Mouse (Mus musculus): ENCODE measurements at regions not wholly inside any gene's neighbourhood (a gene's known extent, or its start where the extent isn't known, plus 50 kb on each side); places are given as distances from the start of the nearest gene placed in this dataset.

- no peaks in the 10 kb centered on the region for H3K9me3 ChIP-seq (ENCODE audit: low read length)
- no peak overlapping the region for H3K4me3 ChIP-seq (ENCODE audit: low read depth, low read length)
- H3K9ac ChIP-seq (replicated peaks; ENCODE audit: low read depth), result no peak overlapping the region
- no peak for DNase-seq (ENCODE audit: low spot score)
- no peak overlapping the region for H3K4me2 ChIP-seq (replicated peaks; ENCODE audit: low read depth, low read length)
- H3K4me1 ChIP-seq (ENCODE audit: insufficient read depth, low read depth, low read length), result no peaks in the 10 kb centered on the region
- no peaks in the 10 kb centered on the region for H3K27me3 ChIP-seq (replicated peaks; ENCODE audit: insufficient read depth, low read length)
- no peak overlapping the region for H3K27ac ChIP-seq (ENCODE audit: low read length)
- no peak for ATAC-seq
- TF ChIP-seq EP300 (IDR thresholded peaks at IDR 0.05) (no peak), CTCF (IDR thresholded peaks at IDR 0.05) (no peak)
- H3K36me3 ChIP-seq (ENCODE audit: insufficient read depth, low read length), result no peaks in the 10 kb centered on the region
- 59% methylated on average over 10 of the region's 10 CpGs for WGBS
Observed at GRCm38 (mm10) chr5:119944371-119944770, 111.9 kb downstream of the Tbx5 start.

GRCm38 (mm10) chr5:119948399-119948798 lies 115.9 kb downstream of the Tbx5 start:
- no peak for ATAC-seq
- no peak for DNase-seq (ENCODE audit: low spot score)
- Histone ChIP-seq H3K4me3 (ENCODE audit: low read depth, low read length) (no peak overlapping the region), H3K27me3 (replicated peaks; ENCODE audit: insufficient read depth, low read length) (no peaks in the 10 kb centered on the region), H3K4me2 (replicated peaks; ENCODE audit: low read depth, low read length) (no peak overlapping the region), H3K9me3 (ENCODE audit: low read length) (no peaks in the 10 kb centered on the region), H3K9ac (replicated peaks; ENCODE audit: low read depth) (no peak overlapping the region), H3K36me3 (ENCODE audit: insufficient read depth, low read length) (no peaks in the 10 kb centered on the region), H3K4me1 (ENCODE audit: insufficient read depth, low read depth, low read length) (no peaks in the 10 kb centered on the region), H3K27ac (ENCODE audit: low read length) (no peak overlapping the region)
- TF ChIP-seq CTCF (IDR thresholded peaks at IDR 0.05) (no peak), EP300 (IDR thresholded peaks at IDR 0.05) (no peak)
- WGBS, result 64% methylated on average over 4 of the region's 4 CpGs

GRCm38 (mm10) chr5:119952085-119952484 lies 119.6 kb downstream of the Tbx5 start:
- DNase-seq (ENCODE audit: low spot score) (no peak), ATAC-seq (no peak)
- no peak for TF ChIP-seq CTCF (IDR thresholded peaks at IDR 0.05)
- TF ChIP-seq EP300 (IDR thresholded peaks at IDR 0.05), result no peak

DNA sequence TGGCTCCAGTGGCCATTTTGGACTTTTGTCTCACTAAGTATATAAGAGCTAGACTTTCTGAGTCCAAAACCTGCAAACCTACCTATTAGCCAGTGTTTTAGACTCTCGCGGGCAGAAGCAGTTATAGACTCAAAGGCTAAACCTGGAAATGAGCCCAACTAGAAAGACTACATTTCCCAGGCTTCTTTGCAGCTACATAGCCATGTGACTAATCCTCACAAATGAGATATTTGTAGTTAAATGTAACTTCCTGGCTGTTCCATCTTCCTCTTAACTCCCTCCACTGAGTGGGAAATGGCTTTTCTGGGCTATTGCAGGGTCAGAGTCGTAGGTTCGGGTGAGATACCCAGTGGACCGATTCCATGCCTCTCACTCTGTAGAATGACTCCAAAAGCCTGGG lies 120.7 kb downstream of the Tbx5 start:
- no peaks in the 10 kb centered on the region for H3K36me3 ChIP-seq (ENCODE audit: insufficient read depth, low read length)
- no peaks in the 10 kb centered on the region for H3K4me1 ChIP-seq (ENCODE audit: insufficient read depth, low read depth, low read length)
- DNase-seq (ENCODE audit: low spot score) (no peak), ATAC-seq (no peak)
- TF ChIP-seq EP300 (IDR thresholded peaks at IDR 0.05) (no peak), CTCF (IDR thresholded peaks at IDR 0.05) (no peak)
- WGBS, result 77% methylated on average over 5 of the region's 5 CpGs
- no peak overlapping the region for H3K27ac ChIP-seq (ENCODE audit: low read length)
- no peak overlapping the region for H3K9ac ChIP-seq (replicated peaks; ENCODE audit: low read depth)
- no peak overlapping the region for H3K4me2 ChIP-seq (replicated peaks; ENCODE audit: low read depth, low read length)
- H3K27me3 ChIP-seq (replicated peaks; ENCODE audit: insufficient read depth, low read length), result no peaks in the 10 kb centered on the region
- no peaks in the 10 kb centered on the region for H3K9me3 ChIP-seq (ENCODE audit: low read length)
- H3K4me3 ChIP-seq (ENCODE audit: low read depth, low read length), result no peak overlapping the region

More at GRCm38 (mm10) chr5:119952085-119952484, 119.6 kb downstream of the Tbx5 start:
- WGBS, result 76% methylated on average over 2 of the region's 2 CpGs
- Histone ChIP-seq H3K9me3 (ENCODE audit: low read length) (no peaks in the 10 kb centered on the region), H3K4me2 (replicated peaks; ENCODE audit: low read depth, low read length) (no peak overlapping the region), H3K4me1 (ENCODE audit: insufficient read depth, low read depth, low read length) (no peaks in the 10 kb centered on the region), H3K36me3 (ENCODE audit: insufficient read depth, low read length) (no peaks in the 10 kb centered on the region), H3K27me3 (replicated peaks; ENCODE audit: insufficient read depth, low read length) (no peaks in the 10 kb centered on the region), H3K4me3 (ENCODE audit: low read depth, low read length) (no peak overlapping the region), H3K9ac (replicated peaks; ENCODE audit: low read depth) (no peak overlapping the region), H3K27ac (ENCODE audit: low read length) (no peak overlapping the region)

GRCm38 (mm10) chr5:119953811-119954566 lies 121.5 kb downstream of the Tbx5 start:
- Histone ChIP-seq H3K4me1 (ENCODE audit: insufficient read depth, low read depth, low read length) (no peaks in the 10 kb centered on the region), H3K27ac (ENCODE audit: low read length) (no peak overlapping the region), H3K27me3 (replicated peaks; ENCODE audit: insufficient read depth, low read length) (no peaks in the 10 kb centered on the region), H3K4me2 (replicated peaks; ENCODE audit: low read depth, low read length) (no peak overlapping the region), H3K4me3 (ENCODE audit: low read depth, low read length) (no peak overlapping the region), H3K9ac (replicated peaks; ENCODE audit: low read depth) (no peak overlapping the region), H3K36me3 (ENCODE audit: insufficient read depth, low read length) (no peaks in the 10 kb centered on the region), H3K9me3 (ENCODE audit: low read length) (no peaks in the 10 kb centered on the region)
- ATAC-seq, result no peak
- DNase-seq (ENCODE audit: low spot score), result no peak
- no peak for TF ChIP-seq CTCF (IDR thresholded peaks at IDR 0.05)
- no peak for TF ChIP-seq EP300 (IDR thresholded peaks at IDR 0.05)
- 42% methylated on average over 14 of the region's 14 CpGs for WGBS

DNA sequence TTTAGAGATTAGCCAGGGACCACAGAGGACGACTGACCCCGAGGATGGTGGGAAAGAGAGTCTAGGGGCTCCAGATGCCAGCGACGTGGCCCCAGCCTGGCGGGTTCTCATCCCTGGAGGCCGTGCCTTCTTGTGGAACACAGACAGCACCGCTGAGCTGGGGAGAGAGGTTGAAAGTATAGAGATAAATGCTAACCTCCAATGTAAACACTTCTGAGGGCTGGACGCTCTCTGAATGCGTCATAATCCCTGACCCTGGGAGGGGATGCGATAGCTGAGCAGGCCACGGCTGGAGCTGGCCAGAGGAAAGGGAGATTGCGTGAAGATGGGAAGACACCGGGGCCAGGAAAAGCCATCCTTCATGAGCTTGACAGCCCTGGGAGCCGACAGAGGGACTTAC lies 126.5 kb downstream of the Tbx5 start:
- no peaks in the 10 kb centered on the region for H3K36me3 ChIP-seq (ENCODE audit: insufficient read depth, low read length)
- 9% methylated on average over 14 of the region's 14 CpGs for WGBS
- no peaks in the 10 kb centered on the region for H3K4me1 ChIP-seq (ENCODE audit: insufficient read depth, low read depth, low read length)
- DNase-seq (ENCODE audit: low spot score) (no peak), ATAC-seq (no peak)
- H3K9me3 ChIP-seq (ENCODE audit: low read length), result no peaks in the 10 kb centered on the region
- H3K27ac ChIP-seq (ENCODE audit: low read length), result no peak overlapping the region
- TF ChIP-seq CTCF (IDR thresholded peaks at IDR 0.05), result no peak
- no peak for TF ChIP-seq EP300 (IDR thresholded peaks at IDR 0.05)
- peak overlapping the region; percentile 32; the same call in 1 of the 2 replicates for H3K4me2 ChIP-seq (replicated peaks; ENCODE audit: low read depth, low read length)
- no peak overlapping the region for H3K9ac ChIP-seq (replicated peaks; ENCODE audit: low read depth)
- H3K4me3 ChIP-seq (ENCODE audit: low read depth, low read length), result no peak overlapping the region
- no peaks in the 10 kb centered on the region for H3K27me3 ChIP-seq (replicated peaks; ENCODE audit: insufficient read depth, low read length)
